Mouse (Mus musculus) NIH3T3 (cell line): ENCODE measurements around the gene Col6a3.
A peak's percentile ranks its signal among the peaks of the same experiment; 100 is the strongest.

Experiments used
- DNase-seq: peaks from one replicate; pipeline ENCODE4 v3.0.0-alpha.2; 2012; ENCODE audit warnings: low read depth

The Col6a3 gene

GRCm38 (mm10) chr1:90797276-90797891, 46.4 kb downstream of the Col6a3 start:
- DNase-seq = no peak

DNA sequence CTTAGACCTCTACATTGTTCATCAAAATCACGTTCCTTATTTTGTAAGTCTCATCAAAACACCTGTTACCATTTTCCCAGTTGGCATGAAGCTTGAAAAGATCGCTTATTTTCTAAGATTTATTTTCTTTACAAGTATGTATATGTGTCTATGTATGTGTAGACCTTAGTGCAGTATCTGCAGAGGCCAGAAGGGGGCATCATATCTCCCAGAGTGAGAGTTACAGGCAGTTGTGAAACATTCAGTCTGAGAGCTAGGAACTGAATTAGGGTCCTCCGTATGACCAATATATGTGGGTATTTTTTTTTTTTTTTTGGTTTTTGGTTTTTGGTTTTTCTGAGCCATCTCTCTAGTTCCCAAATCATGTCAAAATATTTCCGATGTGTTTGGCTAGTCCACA, 50.4 kb downstream of the Col6a3 start:
- peak; percentile 51 for DNase-seq

DNA sequence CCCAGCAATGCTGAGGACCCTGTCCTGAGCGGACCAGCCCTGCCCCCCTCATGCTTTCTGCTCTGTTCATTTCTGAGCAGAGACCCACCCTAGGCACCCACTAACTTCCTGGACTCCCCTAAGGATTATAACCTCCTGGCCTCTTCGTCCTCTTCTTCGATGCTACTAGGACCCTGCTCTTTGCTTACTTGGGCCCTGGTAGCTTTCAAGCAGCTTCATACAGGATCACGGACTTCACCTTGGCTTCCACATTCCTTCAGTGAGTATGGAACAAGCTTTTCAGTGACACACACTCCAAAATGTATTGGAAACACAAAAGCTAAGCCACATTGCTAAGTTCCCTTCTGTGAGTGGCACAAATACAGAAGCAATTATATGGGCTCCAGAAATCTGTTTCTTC, 52.8 kb downstream of the Col6a3 start:
- DNase-seq = no peak

DNA sequence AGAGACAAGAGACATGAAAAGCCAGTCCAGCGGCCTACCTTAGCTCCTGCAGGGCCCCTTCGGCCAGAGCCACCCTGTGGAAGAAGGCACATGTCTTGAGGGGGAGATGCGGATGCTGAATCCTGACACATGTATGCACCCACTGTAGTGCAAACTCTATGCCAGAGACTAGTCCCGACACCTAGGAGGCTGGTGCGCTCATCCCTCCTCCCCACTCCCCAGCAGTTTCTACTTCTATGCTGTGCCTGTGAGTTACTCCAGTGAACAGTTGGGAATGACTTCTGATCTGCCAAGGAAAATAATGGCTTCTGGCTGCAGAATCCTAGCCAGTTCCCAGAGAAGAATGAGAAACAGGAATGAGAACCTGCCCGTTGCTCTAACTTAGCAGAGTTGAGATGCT, 54.3 kb downstream of the Col6a3 start:
- no peak for DNase-seq

DNA sequence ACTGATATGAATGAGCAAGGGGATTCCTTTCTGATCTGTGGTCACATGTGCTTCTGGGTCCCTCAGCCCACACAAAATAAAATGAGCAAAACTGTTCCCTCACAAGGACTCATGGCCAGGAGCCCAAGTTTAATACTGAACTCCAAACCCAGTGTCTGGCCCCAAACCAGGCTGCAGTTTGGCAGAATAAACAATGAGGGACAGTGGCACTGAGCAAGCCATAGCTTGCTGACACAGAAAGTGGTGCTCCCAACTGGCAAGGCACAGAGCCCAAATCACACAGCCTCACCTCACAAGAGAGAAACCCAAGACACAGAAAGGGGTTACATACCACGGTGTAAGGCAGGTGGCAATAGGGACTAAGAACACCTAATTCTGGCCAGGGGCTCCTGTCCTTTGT, 63.3 kb downstream of the Col6a3 start:
- no peak for DNase-seq

DNA sequence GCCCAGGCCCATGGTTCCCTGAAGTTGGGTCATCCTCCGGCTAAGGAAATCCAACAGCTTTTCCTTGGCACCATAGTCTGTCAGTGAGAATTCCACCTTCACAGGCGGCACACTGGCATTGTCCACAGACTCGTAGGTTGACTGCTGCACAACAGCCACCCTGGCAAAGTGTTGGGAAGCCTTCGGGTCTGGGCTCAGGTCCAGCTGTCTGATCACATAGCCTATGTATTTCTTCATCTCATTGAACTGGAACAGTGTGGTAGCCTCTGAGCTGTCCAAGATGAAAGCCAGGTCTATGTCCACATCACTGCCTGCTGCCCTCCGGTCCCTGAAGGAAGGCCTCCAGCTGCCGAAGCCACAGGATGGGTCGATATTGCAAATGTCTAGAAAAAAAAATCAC, 64.7 kb downstream of the Col6a3 start:
- peak; percentile 34 for DNase-seq

GRCm38 (mm10) chr1:90775477-90776241, 68.1 kb downstream of the Col6a3 start:
- DNase-seq = no peak

DNA sequence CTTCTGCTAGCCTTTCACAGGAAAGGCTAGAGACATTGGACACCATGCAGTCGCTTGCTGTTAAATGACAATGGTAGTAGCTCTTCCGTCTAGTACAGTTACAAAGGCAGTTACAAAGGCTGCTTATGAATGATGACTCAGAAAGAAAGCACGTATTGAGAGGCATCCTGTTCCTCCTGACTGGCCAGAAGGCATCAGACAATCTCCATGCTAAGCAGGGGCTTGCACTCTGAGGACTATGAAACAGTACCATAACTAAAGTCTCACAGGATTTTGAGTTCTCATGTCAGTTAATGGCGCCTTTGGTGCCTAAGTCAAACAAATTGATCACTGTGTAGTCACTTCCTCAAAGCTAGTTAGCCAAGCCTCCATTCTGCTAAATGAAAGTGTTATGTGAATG, 72.6 kb downstream of the Col6a3 start:
- DNase-seq = no peak

DNA sequence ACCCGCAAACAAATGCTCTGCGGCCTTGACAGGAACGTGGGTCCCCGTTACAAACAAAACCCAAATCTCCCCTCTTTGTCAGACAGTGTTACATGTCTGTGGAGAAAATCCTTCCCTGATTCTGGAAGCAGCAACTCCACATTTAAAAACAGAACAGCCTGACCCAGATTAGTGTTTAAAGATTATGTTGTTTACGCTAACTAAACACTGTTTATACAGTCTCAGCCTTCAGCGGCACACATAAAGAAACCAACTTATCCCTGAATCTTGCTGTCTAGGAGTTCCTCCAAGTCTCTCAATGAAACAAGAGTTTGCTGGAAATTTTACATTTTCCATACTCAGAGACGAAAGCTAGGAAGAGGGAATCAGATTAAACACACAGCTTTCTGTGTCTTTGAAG, 73.7 kb downstream of the Col6a3 start:
- no peak for DNase-seq

DNA sequence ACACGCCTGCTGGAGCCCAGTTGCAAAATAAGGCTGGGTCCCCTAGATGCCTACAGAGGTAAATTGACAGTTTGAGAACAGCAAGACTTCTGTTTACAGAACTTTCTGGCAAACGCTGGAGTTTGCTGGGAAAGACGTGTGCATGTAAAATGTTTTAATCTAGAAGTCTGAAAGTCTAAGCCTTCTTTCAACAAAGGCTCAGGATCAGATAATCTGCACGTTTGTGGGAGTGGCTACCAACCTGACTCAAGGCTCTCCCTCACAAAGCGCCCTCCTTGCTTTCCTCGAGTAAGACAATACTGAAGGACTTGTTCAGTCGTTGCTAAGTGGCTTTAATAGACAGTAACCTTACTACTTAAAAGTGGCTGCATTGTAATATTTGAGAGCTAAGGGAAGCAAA, 74.5 kb downstream of the Col6a3 start:
- no peak for DNase-seq

- no peak for DNase-seq
These were observed 85.6 kb downstream of the Col6a3 start for GRCm38 (mm10) chr1:90758091-90758673.

GRCm38 (mm10) chr1:90753869-90754563, 89.8 kb downstream of the Col6a3 start:
- peak; percentile 86 for DNase-seq

DNA sequence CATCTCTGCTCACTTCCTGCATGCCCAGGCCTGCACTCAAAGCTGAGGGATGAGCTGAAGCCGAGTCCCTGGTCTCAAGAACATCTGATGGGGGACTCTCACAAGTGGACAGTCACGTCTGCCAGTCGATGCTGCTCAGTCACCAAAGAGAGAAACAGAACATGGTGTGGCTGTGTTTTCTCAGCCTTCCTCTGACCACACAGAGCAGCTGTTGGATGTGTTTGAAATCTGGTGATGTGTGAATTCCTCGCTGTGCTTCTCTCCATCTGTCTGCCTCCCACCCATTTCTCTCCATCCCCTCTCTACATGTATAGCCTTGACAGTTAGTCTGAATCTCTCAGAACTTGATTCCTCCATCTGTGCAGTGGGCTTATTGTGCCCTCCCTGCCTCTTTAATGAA, 92.5 kb downstream of the Col6a3 start:
- DNase-seq = no peak

- DNase-seq = peak; percentile 96
These were observed 93.6 kb downstream of the Col6a3 start for GRCm38 (mm10) chr1:90750169-90750568.

GRCm38 (mm10) chr1:90748544-90748943, 95.2 kb downstream of the Col6a3 start:
- DNase-seq = no peak

- DNase-seq = peak; percentile 89
These were observed 99.8 kb downstream of the Col6a3 start for GRCm38 (mm10) chr1:90743941-90744386.

DNA sequence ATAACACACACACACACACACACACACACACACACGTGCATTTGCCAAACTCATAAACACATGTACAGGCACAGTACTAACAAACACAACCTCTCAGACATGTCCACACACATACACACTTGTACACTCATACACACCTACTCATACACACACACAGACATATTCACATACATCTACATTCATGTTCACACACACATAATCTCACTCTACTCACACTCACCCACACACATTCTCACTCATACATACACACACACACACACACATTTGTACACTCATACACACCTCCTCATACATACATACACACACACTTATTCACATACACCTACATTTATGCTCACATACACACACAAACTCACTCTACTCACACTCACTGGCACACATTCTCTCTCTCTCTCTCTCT, 100.3 kb downstream of the Col6a3 start:
- no peak for DNase-seq

DNA sequence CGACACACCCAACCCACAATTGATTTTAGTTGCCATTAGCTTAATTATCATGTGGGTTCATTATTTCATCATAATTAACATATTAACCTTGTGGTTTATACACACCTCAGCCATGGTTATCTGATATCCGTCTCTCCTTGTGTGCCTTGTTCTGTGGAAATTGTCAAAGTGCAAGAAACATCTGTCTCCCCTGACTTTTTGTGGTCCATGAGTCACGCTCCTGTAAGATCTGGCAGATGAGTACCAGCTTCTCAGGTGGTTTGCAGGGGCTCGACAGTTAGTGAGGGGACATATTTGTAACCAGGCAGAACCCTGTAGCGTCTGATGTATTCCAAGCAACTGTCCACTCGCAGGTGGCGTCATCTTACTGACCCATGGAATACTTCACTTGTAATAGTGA, 101.1 kb downstream of the Col6a3 start:
- DNase-seq = peak; percentile 30

DNA sequence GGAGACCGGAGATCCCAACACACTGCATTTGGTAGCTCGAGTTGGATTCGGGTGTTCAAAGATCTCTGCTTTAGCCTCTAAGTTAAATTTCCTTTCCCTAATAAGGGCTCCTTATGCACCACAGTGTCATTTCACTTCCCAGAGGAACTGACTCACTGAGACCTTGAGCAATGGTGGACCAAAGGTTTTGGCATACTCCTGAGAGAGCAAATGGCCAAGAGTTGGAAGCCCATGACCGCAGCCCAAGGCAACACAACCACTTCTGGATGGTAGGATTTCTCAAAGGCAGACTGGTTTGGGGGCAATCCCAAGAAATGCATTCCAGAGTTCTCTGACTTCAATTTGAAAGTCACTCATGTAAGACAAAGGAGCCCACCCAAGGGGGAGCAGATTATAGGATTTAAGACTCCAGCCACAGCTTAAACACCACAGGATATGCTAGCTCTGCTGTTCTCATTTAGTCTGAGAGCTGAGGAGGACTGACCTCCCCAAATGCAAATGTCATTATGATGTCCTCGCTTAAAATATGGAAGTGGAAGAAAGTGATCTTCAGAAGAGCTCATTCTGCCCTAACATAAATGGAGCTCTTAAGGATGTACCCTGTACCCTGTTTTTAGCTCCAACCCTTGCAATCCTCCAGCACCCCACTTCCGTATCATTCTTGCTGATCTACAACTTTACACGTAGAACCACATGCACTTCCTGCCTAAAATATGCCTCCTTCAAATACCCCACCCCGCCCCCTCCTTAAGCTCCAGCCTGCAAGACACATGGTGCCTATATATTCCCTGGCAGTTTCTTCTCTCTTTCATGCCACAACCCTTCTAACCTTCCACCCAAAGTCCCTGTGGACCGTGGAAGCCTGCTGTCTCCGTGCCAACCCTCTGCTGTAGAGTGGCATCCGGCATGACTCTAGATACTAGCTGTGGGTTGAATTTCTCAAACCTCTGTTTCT, 103.3 kb downstream of the Col6a3 start:
- DNase-seq = peak; percentile 59

GRCm38 (mm10) chr1:90738913-90739312, 104.9 kb downstream of the Col6a3 start:
- no peak for DNase-seq

DNA sequence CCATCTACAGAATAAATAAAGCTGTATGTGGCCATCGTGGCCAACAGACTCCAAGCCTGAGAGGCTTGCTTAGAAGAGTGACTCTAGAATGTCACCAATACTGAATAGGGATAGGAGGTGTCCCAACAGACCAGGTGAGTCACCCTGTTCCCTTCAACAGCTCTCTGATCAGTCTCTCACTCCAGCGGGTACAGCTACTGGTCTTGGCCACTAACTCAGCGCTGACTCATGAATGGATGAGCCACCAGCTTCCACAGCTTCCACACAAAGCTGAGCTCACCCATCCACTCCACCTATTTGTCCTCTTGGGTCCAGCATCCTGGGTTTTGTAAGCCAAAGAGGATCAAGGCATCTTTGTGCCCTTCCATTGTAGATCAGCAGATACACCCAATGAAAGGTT, 114.3 kb downstream of the Col6a3 start:
- no peak for DNase-seq

DNA sequence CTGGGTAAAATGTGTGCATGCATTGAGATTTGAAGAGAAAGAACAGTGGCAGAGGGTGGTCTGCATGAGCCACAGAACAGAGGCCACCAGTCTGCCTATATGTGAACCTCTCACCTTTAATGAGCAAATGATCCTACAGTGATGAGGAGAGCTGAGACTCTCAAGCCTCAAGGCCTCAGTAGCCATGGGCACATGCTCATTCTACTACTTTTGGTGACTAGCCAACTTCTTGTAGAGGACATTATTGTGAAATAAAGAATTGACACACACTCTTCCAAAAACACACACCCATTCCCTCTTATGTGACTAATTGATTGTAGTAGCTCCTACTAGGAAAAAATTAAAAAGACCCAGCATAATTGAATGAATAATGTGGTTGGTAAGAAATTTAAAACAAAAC, 120.0 kb downstream of the Col6a3 start:
- DNase-seq = no peak
